Mouse (Mus musculus) gonadal fat pad, adult 2 months (tissue): ENCODE results near the gene Il16. TPM values are rescaled to one million over a fixed set of nuclear protein-coding genes. Genes with fewer than 3 reads are reported as not detected.

Source experiments
- DNase-seq: peaks from one replicate; pipeline ENCODE4 v3.0.0-alpha.2; 2012; ENCODE audit warnings: low read depth
- polyA plus RNA-seq: library from polyadenylated mRNA; depleted of rRNA; stranded (reverse); fragments of >200 nt; gene quantifications from 2 replicates; pipeline ENCODE4 v1.2.3, GENCODE M21; 2012; rRNA removed

Il16 gene
- polyA plus RNA-seq, 1 experiment, result 7.6 TPM

GRCm38 (mm10) chr7:83611886-83612285, 133.6 kb downstream of the Il16 start:
- DNase-seq, result no peak

- no peak for DNase-seq
These were observed 135.6 kb downstream of the Il16 start for GRCm38 (mm10) chr7:83609891-83610290.

DNA sequence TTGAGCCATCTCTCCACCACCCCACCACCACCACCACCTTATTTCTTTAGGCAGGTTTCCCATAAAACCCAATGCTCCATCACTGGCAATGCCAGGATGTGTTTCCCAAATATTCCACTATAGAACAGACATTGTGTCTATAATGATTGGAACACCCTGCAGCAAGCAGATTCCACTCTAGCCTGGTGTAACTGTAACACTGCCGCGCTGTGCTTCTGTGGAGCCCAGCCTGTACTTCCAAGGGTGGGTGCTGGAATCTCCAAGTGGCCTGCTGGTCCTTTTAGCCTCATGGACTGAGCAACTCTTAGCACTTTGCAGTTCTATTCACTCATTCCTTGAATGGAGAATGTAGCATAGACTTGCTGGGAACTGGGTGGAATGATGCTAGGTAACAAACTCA, 138.7 kb downstream of the Il16 start:
- DNase-seq, result no peak

- no peak for DNase-seq
These were observed 141.2 kb downstream of the Il16 start for GRCm38 (mm10) chr7:83604180-83604944.

DNA sequence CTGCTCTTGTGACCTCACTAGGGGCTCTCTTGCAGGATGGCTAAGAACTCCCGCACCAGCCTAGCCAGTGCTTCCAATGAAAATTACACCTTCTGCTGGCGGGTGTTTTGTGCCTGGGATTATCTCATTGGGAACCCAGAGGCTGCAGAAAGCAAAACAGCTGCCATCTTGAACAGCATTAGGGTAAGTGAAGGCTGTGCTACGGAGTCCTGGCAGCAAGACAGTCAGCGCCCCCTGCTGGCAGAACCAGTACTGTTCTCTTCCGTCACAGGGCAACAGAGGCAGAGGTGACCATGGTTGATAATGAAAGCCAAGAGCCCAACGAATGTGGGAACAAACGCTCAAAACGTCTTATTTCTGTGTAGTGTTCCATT, 145.6 kb downstream of the Il16 start:
- DNase-seq, result no peak

DNA sequence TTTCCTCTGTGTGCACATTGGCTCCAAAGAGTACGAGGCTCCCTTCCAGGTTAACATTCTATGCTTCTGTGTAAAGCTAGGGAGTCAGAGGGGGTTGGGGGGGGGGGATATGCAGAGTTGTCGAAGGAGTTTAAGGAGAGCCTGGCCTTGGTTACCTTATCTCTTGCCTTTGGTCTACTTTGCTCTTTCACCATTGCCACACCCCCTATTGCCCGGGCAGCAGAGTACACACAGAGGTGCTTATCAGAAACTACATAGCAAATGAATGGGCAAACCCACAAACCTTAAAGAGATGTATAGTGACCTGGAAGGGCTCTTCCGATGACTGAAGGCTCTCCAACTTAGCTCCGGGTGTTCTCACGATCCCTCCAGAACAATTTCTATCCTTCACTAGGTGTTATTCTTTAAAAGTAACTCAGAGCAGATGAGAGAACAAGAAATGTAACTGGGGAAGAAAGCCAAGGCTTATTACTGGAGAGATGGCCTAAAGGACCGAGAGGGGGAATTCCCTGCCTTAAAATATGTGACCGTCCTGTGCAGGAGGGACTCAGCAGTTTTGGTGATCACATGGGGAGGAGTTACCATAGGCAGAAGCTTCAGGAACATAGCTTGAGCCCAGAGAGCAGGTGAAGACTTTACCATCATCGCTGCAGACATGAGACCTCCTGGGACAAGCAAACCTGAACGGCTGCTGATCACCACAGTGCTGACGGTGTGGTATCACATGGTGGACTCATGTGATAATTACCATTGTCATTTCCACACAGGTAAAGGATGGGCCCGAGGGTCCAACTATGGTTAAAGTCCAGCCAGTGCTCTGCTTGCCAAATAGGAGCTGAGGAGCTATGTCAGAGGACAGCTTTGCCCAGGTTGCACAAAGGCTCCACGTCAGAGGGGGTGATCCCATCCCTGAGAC, 146.3 kb downstream of the Il16 start:
- no peak for DNase-seq

DNA sequence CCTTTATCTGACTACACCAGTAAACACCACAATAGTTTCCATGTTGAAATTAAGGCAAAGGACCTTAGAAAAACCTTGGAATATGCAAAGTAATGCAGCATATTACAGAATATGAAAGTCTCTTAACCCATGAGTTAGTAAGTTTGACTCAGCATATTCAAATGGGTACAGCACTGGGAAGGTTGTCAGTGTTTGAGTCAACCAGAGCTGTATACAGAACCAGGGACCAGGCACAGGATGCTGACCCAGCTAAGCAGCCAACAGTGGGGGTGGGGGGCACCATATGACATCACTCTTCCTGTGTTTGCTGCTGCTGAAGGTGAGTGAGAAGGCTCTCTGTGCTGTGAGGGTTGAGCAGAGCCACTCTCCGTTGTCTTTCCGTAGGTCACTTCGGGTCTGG, 148.5 kb downstream of the Il16 start:
- DNase-seq, result no peak

DNA sequence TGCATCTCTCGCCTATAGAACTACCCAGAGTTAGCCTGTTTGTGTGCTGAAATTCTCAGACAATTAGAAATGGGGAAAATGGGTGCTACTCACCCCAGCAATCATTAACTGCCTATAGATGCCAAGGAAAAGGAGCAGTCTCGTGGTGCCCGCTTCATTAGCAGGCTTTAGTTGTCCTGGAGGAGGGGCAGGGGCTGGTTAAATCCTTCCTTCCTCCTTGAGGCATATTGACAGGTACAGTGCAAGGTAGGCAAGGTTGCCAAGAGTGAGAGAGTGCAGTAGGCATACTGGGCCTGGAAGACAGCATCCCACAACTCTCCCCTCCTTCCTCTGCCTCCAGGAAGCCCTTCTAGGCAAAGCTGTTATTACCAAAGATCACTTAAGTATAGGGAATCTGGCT, 151.5 kb downstream of the Il16 start:
- no peak for DNase-seq

Other genes with a start within 250 kb of the Il16 start
- gene Tmc3, start 160.8 kb downstream of the Il16 start, polyA plus RNA-seq, result 0.30 and 0.38 TPM in 2 replicates
- gene Stard5, start 113.8 kb downstream of the Il16 start, polyA plus RNA-seq, result 28.3 and 32.1 TPM in 2 replicates
- gene Cfap161, start 49.2 kb upstream of the Il16 start, polyA plus RNA-seq, result 0.43 and 1.3 TPM in 2 replicates
- gene Tlnrd1, start 138.6 kb upstream of the Il16 start, polyA plus RNA-seq, result 17.3 and 20.4 TPM in 2 replicates
- 16.5 and 20.2 TPM in 2 replicates for gene Mesd, start 138.7 kb upstream of the Il16 start, polyA plus RNA-seq